Mouse (Mus musculus) thymus, adult 2 months (tissue): ENCODE data around the gene Plekhf1.

ENCODE experiments used
- CTCF ChIP-seq: fragments of 200-500 bp; IDR thresholded peaks from 2 replicates; pipeline ENCODE4 v1.5.1; 2012; ENCODE audit warnings: mild to moderate bottlenecking, control low read depth, low read length, moderate library complexity, borderline replicate concordance; ENCODE audit not compliant: control insufficient read depth, poor library complexity, insufficient read depth; ENCODE audit errors: extremely low read depth
- POLR2A ChIP-seq: fragments of 200-500 bp; IDR thresholded peaks from 2 replicates; pipeline ENCODE4 v1.6.1; 2012; ENCODE audit warnings: mild to moderate bottlenecking, low read length, control low read depth, moderate library complexity; ENCODE audit not compliant: control insufficient read depth, poor library complexity, insufficient read depth; ENCODE audit errors: extremely low read depth

- TF ChIP-seq CTCF (no peak), POLR2A (no peak)
These were observed 25.6 kb upstream of the Plekhf1 start for GRCm38 (mm10) chr7:38253441-38253840.
